Mouse (Mus musculus) cerebellum, adult (tissue): ENCODE results near the gene Bzw1.
"Not testable (repeated sequence)": the region's sequence is repeated elsewhere in the genome, so short reads cannot be mapped to it uniquely, and the experiment has no call there.

Experiments
- ATAC-seq: cut with Nextera tagmentation; 2 replicates; pipeline ENCODE4 v1.9.2; 2017; ENCODE audit warnings: mild to moderate bottlenecking, moderate library complexity, mixed read lengths; ENCODE audit not compliant: insufficient number of reproducible peaks, low FRiP score, low TSS enrichment

The Bzw1 gene

GRCm38 (mm10) chr1:58392652-58393283 is at the start of gene Bzw1:
Gene Bzw1 (plus strand): TSS chr1:58392898.
- peak; percentile 94 for ATAC-seq

GRCm38 (mm10) chr1:58343861-58344260 is 48.8 kb upstream of the Bzw1 start:
- no peak for ATAC-seq

GRCm38 (mm10) chr1:58344570-58344969 is 48.1 kb upstream of the Bzw1 start:
- ATAC-seq, result no peak

- no peak for ATAC-seq
Observed at GRCm38 (mm10) chr1:58346159-58346558, 46.5 kb upstream of the Bzw1 start.

- no peak for ATAC-seq
Observed at GRCm38 (mm10) chr1:58348712-58349111, 44.0 kb upstream of the Bzw1 start.

- ATAC-seq, result no peak
Observed at GRCm38 (mm10) chr1:58353238-58353893, 39.3 kb upstream of the Bzw1 start.

- ATAC-seq, result no peak
Observed at GRCm38 (mm10) chr1:58358958-58359901, 33.5 kb upstream of the Bzw1 start.

- no peak for ATAC-seq
Observed at GRCm38 (mm10) chr1:58362296-58362695, 30.4 kb upstream of the Bzw1 start.

- ATAC-seq, result no peak
Observed at GRCm38 (mm10) chr1:58364551-58364950, 28.1 kb upstream of the Bzw1 start.

- no peak for ATAC-seq
Observed at GRCm38 (mm10) chr1:58365829-58366228, 26.9 kb upstream of the Bzw1 start.

- ATAC-seq, result no peak
Observed at GRCm38 (mm10) chr1:58366737-58367471, 25.8 kb upstream of the Bzw1 start.

GRCm38 (mm10) chr1:58369716-58370115 is 23.0 kb upstream of the Bzw1 start:
- ATAC-seq, result no peak

GRCm38 (mm10) chr1:58374266-58374665 is 18.4 kb upstream of the Bzw1 start:
- ATAC-seq, result not testable (repeated sequence)

GRCm38 (mm10) chr1:58375574-58376147 is 17.0 kb upstream of the Bzw1 start:
- ATAC-seq, result no peak

- ATAC-seq, result no peak
Observed at GRCm38 (mm10) chr1:58382586-58383281, 10.0 kb upstream of the Bzw1 start.

- no peak for ATAC-seq
Observed at GRCm38 (mm10) chr1:58391421-58392267, 1.1 kb upstream of the Bzw1 start.

- no peak; the same call in 1 of the 2 replicates for ATAC-seq
Observed at GRCm38 (mm10) chr1:58392268-58392651, 438 bp upstream of the Bzw1 start.
